Comparison of ENCODE assay signal across 14 mouse cellular contexts in genomic region chr2:178143024-178143415, GRCm38 (mm10). TPM values are rescaled to one million over a fixed set of nuclear protein-coding genes. Genes with fewer than 3 reads are reported as not detected.
DNase-seq lines count a peak whose midpoint lies in the region; ATAC-seq and TF ChIP-seq lines count a peak whose summit lies in the region.
"Had no signal": no experiment of that assay in that cellular context is flagged by ENCODE, and none has a peak within 500 bp of the region (broad histone marks: within the 10 kb centered on the region; RNA-seq: fewer than 3 reads in every experiment).

No protein-coding gene starts in this region.

- peaks cover 23% of the 10 kb centered on the region for H3K27me3 ChIP-seq in kidney, embryonic 14.5 days (ENCODE audit: control insufficient read depth, insufficient read depth, low read length)
- peaks cover 26% of the 10 kb centered on the region for H3K27me3 ChIP-seq in kidney, embryonic 16.5 days (ENCODE audit: insufficient read depth, low read length)
- H3K27me3 ChIP-seq in forebrain, embryonic 12.5 days: peaks cover 13% of the 10 kb centered on the region; the same call in 1 of the 2 replicates
- no peaks in the 10 kb centered on the region for H3K27me3 ChIP-seq in hindbrain, postnatal 0 days (ENCODE audit: insufficient read depth, low read length)
- H3K27me3 ChIP-seq in neural tube, embryonic 12.5 days (replicated peaks): 0 out of 2 replicates have a peak, but pooled peaks cover 5% of the 10 kb centered on the region

- no peak overlapping the region for H3K4me3 ChIP-seq in kidney, embryonic 14.5 days (ENCODE audit: low read length)
- no peak overlapping the region for H3K4me3 ChIP-seq in kidney, embryonic 16.5 days (ENCODE audit: low read length)
- H3K4me3 ChIP-seq in forebrain, embryonic 12.5 days (replicated peaks): peak overlapping the region; percentile 63
- peak overlapping the region; percentile 67 for H3K4me3 ChIP-seq in hindbrain, postnatal 0 days (ENCODE audit: low read length)
- peak overlapping the region; percentile 59 for H3K4me3 ChIP-seq in neural tube, embryonic 12.5 days
- H3K4me3 ChIP-seq: liver, embryonic 15.5 days had no signal

- H3K9ac ChIP-seq in kidney, embryonic 14.5 days (ENCODE audit: low read depth, low read length): no peak overlapping the region
- no peak overlapping the region for H3K9ac ChIP-seq in kidney, embryonic 16.5 days (replicated peaks; ENCODE audit: low read length)
- peak overlapping the region; percentile 88 for H3K9ac ChIP-seq in forebrain, embryonic 12.5 days
- H3K9ac ChIP-seq in hindbrain, postnatal 0 days (replicated peaks; ENCODE audit: low read length): peak overlapping the region; percentile 89
- peak overlapping the region; percentile 85 for H3K9ac ChIP-seq in neural tube, embryonic 12.5 days
- H3K9ac ChIP-seq: liver, embryonic 15.5 days had no signal

- TF ChIP-seq CTCF in hindbrain, postnatal 0 days (IDR thresholded peaks at IDR 0.05; ENCODE audit: low read depth): no peak; the same call in 1 of the 2 replicates

- no peaks in the 10 kb centered on the region for H3K36me3 ChIP-seq in kidney, embryonic 14.5 days (ENCODE audit: control insufficient read depth, insufficient read depth, low read length)
- H3K36me3 ChIP-seq in kidney, embryonic 16.5 days (ENCODE audit: insufficient read depth, low read length): no peaks in the 10 kb centered on the region
- H3K36me3 ChIP-seq in forebrain, embryonic 12.5 days (replicated peaks): no peaks in the 10 kb centered on the region
- no peaks in the 10 kb centered on the region for H3K36me3 ChIP-seq in hindbrain, postnatal 0 days (ENCODE audit: insufficient read depth, low read length)
- H3K36me3 ChIP-seq in neural tube, embryonic 12.5 days: peaks cover 8% of the 10 kb centered on the region; the same call in 1 of the 2 replicates
- H3K36me3 ChIP-seq: liver, embryonic 15.5 days had no signal

- no peaks in the 10 kb centered on the region for H3K9me3 ChIP-seq in kidney, embryonic 14.5 days (ENCODE audit: control insufficient read depth, low read length)
- H3K9me3 ChIP-seq in kidney, embryonic 16.5 days (ENCODE audit: low read length): no peaks in the 10 kb centered on the region
- H3K9me3 ChIP-seq in forebrain, embryonic 12.5 days: no peaks in the 10 kb centered on the region
- H3K9me3 ChIP-seq in hindbrain, postnatal 0 days (ENCODE audit: low read length): no peaks in the 10 kb centered on the region
- H3K9me3 ChIP-seq in neural tube, embryonic 12.5 days: no peaks in the 10 kb centered on the region
- H3K9me3 ChIP-seq: liver, embryonic 15.5 days had no signal

- no peak overlapping the region for H3K4me2 ChIP-seq in kidney, embryonic 14.5 days (replicated peaks; ENCODE audit: low read depth, low read length)
- H3K4me2 ChIP-seq in kidney, embryonic 16.5 days (replicated peaks; ENCODE audit: low read depth, low read length): no peak overlapping the region
- peak overlapping the region; percentile 96 for H3K4me2 ChIP-seq in forebrain, embryonic 12.5 days
- H3K4me2 ChIP-seq in hindbrain, postnatal 0 days (ENCODE audit: low read depth, low read length): peak overlapping the region; percentile 91
- peak overlapping the region; percentile 87 for H3K4me2 ChIP-seq in neural tube, embryonic 12.5 days (replicated peaks)
- H3K4me2 ChIP-seq: liver, embryonic 15.5 days had no signal

- no peaks in the 10 kb centered on the region for H3K4me1 ChIP-seq in kidney, embryonic 14.5 days (ENCODE audit: control insufficient read depth, insufficient read depth, low read length)
- H3K4me1 ChIP-seq in kidney, embryonic 16.5 days (ENCODE audit: insufficient read depth, low read length): 0 out of 2 replicates have a peak, but pooled peaks cover 3% of the 10 kb centered on the region
- H3K4me1 ChIP-seq in forebrain, embryonic 12.5 days: peaks cover 21% of the 10 kb centered on the region
- H3K4me1 ChIP-seq in hindbrain, postnatal 0 days (ENCODE audit: insufficient read depth, low read length): peaks cover 8% of the 10 kb centered on the region; the same call in 1 of the 2 replicates
- peaks cover 18% of the 10 kb centered on the region for H3K4me1 ChIP-seq in neural tube, embryonic 12.5 days
- H3K4me1 ChIP-seq: liver, embryonic 15.5 days had no signal

- DNase-seq in hindbrain, postnatal 0 days (ENCODE audit: low spot score): peak; percentile 60
- DNase-seq in cerebellum, postnatal 10 days: no peak
- DNase-seq in left cerebral cortex, adult 11 months (ENCODE audit: low spot score): no peak
- no peak for DNase-seq in gastrocnemius, postnatal 14 days
- DNase-seq: adrenal gland, adult 2 months; kidney, adult 11 months; thymus, postnatal 4 days had no signal

- 0 out of 2 replicates have a peak, but pooled peaks have one; percentile 6 for ATAC-seq in kidney, embryonic 14.5 days (ENCODE audit: low FRiP score, low TSS enrichment)
- no peak for ATAC-seq in kidney, embryonic 16.5 days (ENCODE audit: low FRiP score, low TSS enrichment)
- peak; percentile 14; the same call in 1 of the 2 replicates for ATAC-seq in forebrain, embryonic 12.5 days (ENCODE audit: low FRiP score)
- ATAC-seq in hindbrain, postnatal 0 days: no peak
- ATAC-seq in neural tube, embryonic 12.5 days (ENCODE audit: low FRiP score, low read depth): peak; percentile 58

- intact Hi-C loops in gastrocnemius, postnatal 14 days (cut with DNase I; ENCODE audit: low total_unique reads): no loop called here

- WGBS in kidney, embryonic 14.5 days: 12% methylated on average over 3 of the region's 3 CpGs
- WGBS in kidney, embryonic 16.5 days: 11% methylated on average over 3 of the region's 3 CpGs
- 40% methylated on average over 3 of the region's 3 CpGs for WGBS in forebrain, embryonic 12.5 days
- WGBS in hindbrain, postnatal 0 days: 31% methylated on average over 3 of the region's 3 CpGs
- WGBS in neural tube, embryonic 12.5 days: 9% methylated on average over 3 of the region's 3 CpGs

- no peak overlapping the region for H3K27ac ChIP-seq in kidney, embryonic 14.5 days (ENCODE audit: low read depth, low read length)
- no peak overlapping the region for H3K27ac ChIP-seq in kidney, embryonic 16.5 days (ENCODE audit: low read length)
- H3K27ac ChIP-seq in forebrain, embryonic 12.5 days: peak overlapping the region; percentile 81
- H3K27ac ChIP-seq in hindbrain, postnatal 0 days: peak overlapping the region; percentile 91
- H3K27ac ChIP-seq in neural tube, embryonic 12.5 days: peak overlapping the region; percentile 50; the same call in 1 of the 2 replicates
- H3K27ac ChIP-seq: liver, embryonic 15.5 days had no signal

RNA-seq across cellular contexts. Expression of gene Phactr3, which starts 24.2 kb away (rescaled TPM):
- 0.81 and 0.95 TPM in 2 replicates for polyA plus RNA-seq in kidney, embryonic 14.5 days (2014; fragmentation: Nextera tagmentation; extraction: Ambion mirVana)
- polyA plus RNA-seq in kidney, embryonic 16.5 days (2015; fragmentation: Nextera tagmentation; extraction: Ambion mirVana): 0.63 and 0.71 TPM in 2 replicates
- polyA plus RNA-seq in forebrain, embryonic 12.5 days (2016; fragmentation: Nextera tagmentation; extraction: Ambion mirVana): 17.1 and 17.2 TPM in 2 replicates
- total RNA-seq in hindbrain, postnatal 0 days (2014; rRNA removed): 70.4 and 92.7 TPM in 2 replicates
- polyA plus RNA-seq in hindbrain, postnatal 0 days (2015; fragmentation: Nextera tagmentation; extraction: Ambion mirVana): 66.2 and 67.2 TPM in 2 replicates
- polyA plus RNA-seq in neural tube, embryonic 12.5 days (2016; fragmentation: Nextera tagmentation; extraction: Ambion mirVana): 19.5 and 21.7 TPM in 2 replicates
- total RNA-seq in gastrocnemius, postnatal 14 days (2021): under 1 TPM in 1 of 2 experiments, not detected in 1; 0.10 TPM
- total RNA-seq: megakaryocyte, adult 5-6 weeks; MEL had no signal

Comparison
In these comparisons a context has a peak if more than half of its experiments do, and no peak if none do; other contexts are left out.
1. ATAC-seq: peak in kidney, embryonic 14.5 days (single experiment), forebrain, embryonic 12.5 days (single experiment) and neural tube, embryonic 12.5 days (single experiment); none in kidney, embryonic 16.5 days (single experiment) and hindbrain, postnatal 0 days (single experiment).
2. H3K27ac ChIP-seq: peak in forebrain, embryonic 12.5 days (single experiment), hindbrain, postnatal 0 days (single experiment) and neural tube, embryonic 12.5 days (single experiment); none in kidney, embryonic 14.5 days (single experiment) and kidney, embryonic 16.5 days (single experiment).
3. H3K4me2 ChIP-seq: peak in forebrain, embryonic 12.5 days (single experiment), hindbrain, postnatal 0 days (single experiment) and neural tube, embryonic 12.5 days (single experiment); none in kidney, embryonic 14.5 days (single experiment) and kidney, embryonic 16.5 days (single experiment).
4. H3K4me3 ChIP-seq: peak in forebrain, embryonic 12.5 days (single experiment), hindbrain, postnatal 0 days (single experiment) and neural tube, embryonic 12.5 days (single experiment); none in kidney, embryonic 14.5 days (single experiment) and kidney, embryonic 16.5 days (single experiment).
5. H3K9ac ChIP-seq: peak in forebrain, embryonic 12.5 days (single experiment), hindbrain, postnatal 0 days (single experiment) and neural tube, embryonic 12.5 days (single experiment); none in kidney, embryonic 14.5 days (single experiment) and kidney, embryonic 16.5 days (single experiment).